Mouse (Mus musculus): ENCODE measurements around the gene Fos.

DNA sequence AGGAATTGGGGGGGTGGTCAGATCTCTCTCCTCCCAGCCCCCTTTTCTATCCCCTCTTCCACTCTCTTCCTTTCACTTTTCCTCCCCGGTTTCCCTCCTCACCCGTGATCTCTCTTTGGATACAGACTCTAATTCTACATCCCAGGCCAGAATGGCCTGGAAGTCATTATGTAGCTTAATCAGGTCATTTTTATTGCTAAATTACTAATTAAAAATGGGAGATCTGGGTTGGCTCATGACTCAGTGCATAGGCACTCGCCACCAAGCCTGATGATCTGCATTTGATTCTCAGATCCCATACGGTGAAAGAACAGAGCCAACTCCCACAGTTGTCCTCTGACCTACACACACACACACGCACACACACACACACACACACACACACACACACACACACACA is 39.2 kb upstream of the Fos start:
- no peak for TF ChIP-seq TAL1 (conservative IDR thresholded peaks at IDR 0.05; ENCODE audit: low read depth, low read length)
- no peak for TF ChIP-seq CTCF (IDR thresholded peaks at IDR 0.05; ENCODE audit: low read depth, low read length)
- TF ChIP-seq POLR2AphosphoS5 (IDR thresholded peaks at IDR 0.05; ENCODE audit: insufficient replicate concordance, low read depth, low read length) = no peak
- TF ChIP-seq GATA1 (IDR thresholded peaks at IDR 0.05; ENCODE audit: borderline replicate concordance, low read length) = no peak
